Mouse (Mus musculus) fat pad, adult 2 months (tissue): ENCODE results near the gene Trim9.

ENCODE experiments used
- DNase-seq: peaks from one replicate; pipeline ENCODE4 v3.0.0-alpha.2; 2011; ENCODE audit warnings: low read depth, low spot score; ENCODE audit errors: extremely low read depth

Gene Trim9

DNA sequence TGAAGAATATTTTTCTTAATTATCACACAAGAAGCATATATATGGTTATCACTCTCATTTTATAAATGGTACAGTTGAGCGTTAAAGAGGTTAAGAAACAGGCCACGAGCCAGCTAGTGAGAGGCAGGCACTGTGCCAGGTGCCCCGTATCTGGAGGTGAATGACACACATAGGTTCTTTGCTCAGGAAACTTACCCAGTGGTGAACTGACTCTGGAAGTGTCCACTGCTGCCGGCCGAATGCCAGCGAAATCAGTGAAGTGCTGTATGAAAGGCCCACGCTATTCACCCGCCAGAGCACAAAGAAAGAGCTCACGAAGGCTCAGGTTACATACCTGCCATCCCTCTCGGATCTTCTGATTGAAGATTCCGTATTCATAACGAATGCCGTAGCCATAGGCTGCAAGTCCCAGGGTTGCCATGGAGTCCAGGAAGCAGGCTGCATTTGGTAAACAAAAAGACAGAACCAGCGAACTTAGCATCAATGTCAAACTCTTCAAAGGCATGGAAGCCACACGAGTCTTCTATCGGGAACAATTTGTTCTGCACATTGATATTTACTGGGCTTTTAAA lies 131.1 kb downstream of the Trim9 start:
- DNase-seq, result no peak

DNA sequence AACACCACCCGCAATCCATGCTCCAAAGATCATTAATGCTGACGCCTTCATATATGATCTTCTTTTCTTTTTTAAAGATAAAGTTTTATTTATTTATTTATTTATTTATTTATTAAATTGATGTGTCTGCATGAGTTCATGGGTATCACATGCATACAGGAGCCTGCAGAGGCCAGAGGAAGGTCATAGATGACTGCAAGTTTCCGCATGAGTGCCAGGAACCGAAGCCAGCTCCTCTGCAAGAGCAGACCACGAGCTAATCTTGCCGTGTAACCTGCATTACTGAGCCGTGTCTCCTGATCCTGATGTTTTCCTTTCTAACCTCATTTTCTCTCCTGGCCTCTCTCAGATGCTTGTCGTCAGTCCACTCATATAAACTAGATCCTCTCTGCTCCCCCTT lies 133.1 kb downstream of the Trim9 start:
- no peak for DNase-seq

DNA sequence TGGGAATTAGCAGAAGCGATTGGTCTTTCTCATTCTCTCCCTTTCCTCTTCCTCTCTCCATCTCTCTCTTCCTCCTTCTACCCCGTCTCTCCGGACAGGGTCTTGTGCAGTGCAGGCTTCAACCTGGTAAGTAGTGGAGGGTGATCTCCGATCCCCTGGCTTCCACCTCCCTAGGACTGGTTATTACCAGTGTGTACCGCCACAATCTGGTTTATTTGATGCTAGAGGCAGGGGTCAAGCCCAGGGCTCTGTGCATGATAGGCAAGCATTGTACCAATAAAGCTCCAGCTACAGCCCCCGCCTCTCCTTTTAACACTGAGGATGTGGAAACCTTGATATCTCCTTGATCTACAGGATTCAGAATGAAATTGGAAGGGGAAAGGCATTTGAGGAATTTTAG lies 133.8 kb downstream of the Trim9 start:
- no peak for DNase-seq

DNA sequence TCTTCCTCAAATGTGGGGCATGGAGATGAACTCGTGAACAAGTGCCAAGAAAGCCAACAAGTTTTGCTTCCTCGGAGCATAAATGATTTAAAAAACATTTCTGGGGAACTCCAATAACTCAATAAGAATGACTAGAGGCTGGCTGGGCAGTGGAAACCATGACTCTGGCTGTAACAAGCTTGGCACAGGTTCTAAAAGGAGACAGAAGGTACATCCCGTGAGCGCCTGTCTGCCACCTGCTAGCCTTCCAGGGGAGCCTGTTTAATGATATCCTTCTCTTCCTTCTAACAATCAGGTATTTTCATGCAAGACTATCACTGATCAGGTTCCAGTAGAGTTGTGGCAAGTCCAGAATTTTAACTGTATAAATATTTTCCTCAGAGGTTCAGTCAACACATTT lies 134.9 kb downstream of the Trim9 start:
- no peak for DNase-seq

DNA sequence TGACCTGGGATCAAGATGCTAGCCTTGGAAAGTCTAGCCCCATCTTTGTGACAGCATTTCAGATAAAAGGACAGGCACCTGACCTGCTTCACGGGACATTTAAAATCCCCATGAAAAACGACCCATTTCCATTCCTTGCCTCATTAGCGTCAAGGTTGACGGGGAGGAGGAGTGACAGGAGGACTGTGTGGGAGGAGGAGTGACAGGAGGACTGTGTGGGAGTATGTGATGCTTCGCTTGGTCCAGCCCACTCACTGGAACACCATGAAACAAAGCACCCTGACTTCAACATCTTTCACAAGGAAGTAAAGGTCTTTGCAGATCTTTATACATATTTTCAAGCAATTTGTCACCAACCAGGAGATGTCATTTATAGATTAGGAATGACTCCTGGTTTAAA lies 139.2 kb downstream of the Trim9 start:
- no peak for DNase-seq

DNA sequence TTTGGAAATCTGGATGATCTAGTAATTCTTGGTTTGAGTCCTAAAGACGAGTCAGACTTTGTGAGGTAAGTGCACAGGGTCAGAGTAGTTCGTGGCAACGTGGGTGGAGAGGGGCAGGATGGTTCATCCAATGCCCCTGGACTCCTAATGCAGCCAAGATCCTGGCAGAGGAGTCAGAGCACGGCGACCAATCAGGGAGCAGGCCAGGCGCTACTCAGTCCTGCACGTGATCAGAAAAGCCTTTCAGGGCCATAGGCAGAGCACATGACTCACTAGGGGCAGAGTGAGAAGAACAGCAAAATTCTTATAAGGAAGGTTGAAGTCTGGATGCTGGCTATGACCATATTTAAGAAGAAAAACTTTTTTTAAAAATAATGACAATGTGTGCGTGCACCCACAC lies 143.0 kb downstream of the Trim9 start:
- DNase-seq, result no peak

DNA sequence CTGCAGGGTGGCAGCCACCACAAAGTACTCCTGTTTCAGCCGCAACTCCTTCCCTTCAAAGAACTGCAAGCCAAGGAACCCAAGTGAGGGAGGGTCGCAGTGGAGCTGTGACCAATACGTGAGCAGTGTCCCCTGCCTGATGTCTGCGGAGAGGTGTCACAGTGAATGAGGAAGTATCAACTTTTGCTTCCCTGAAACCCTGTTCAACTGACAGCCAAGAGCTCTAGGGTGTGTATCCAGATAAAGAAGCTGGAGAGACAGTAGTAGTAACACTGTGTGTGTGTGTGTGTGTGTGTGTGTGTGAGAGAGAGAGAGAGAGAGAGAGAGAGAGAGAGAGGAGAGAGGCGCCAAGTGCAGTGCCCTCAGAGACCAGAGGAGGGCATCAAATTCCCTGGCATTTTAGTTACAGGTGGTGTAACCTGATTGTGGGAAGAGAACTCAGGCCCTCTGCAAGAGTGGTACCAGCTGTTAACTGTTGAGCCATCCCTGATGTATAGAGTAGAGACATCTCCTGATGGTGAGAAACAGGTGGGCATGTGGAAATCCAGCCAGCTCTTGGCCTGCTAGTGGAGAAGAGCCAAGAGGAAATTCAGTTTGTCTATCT lies 145.4 kb downstream of the Trim9 start:
- no peak for DNase-seq

DNA sequence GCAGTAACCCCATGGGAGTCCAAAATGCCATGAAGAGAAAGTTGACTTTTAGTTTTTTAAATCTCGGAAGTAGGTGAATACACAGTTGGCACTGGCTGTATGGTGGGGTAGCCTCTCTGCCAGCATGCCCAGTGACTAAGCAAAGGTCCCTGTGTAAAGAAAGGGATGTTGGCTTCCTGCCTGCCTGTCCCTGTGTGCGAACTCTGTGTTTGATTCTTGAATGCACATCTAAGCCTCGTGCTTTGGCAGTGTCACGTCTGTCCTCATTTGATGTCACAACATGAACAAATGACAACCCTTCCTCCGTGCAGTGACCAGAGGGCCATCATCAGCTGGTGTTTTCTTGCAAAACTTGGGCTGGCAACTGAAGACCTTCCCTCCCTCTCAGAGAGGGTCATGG lies 151.1 kb downstream of the Trim9 start:
- DNase-seq, result no peak

DNA sequence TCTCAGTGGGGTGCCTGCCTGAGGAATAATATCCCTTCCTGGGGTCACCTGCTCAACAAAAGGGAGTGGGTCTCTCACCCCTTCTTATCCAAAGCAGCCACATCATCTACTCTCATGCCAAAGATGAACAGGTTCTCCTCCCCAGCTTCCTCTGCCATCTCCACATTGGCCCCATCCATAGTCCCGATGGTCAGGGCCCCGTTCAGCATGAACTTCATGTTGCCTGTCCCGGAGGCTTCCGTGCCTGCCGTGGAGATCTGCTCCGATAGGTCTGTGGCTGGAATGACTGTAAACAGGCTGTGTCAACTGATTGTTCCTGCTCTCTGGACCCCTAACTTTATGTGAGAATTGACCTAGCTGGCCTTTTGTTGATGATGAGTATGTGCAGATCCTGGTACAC lies 152.0 kb downstream of the Trim9 start:
- no peak for DNase-seq
